Mouse (Mus musculus) stomach, postnatal 0 days (tissue): Measurements from ENCODE around the gene Pole4. TPM values are rescaled to one million over a fixed set of nuclear protein-coding genes. Genes with fewer than 3 reads are reported as not detected.
"Not testable (repeated sequence)": the region's sequence is repeated elsewhere in the genome, so short reads cannot be mapped to it uniquely, and the experiment has no call there.

ENCODE experiments used
- ATAC-seq: fragments of 200-750 bp; cut with Nextera tagmentation; 2 replicates; pipeline ENCODE4 v1.8.0; 2017; ENCODE audit not compliant: low FRiP score, low TSS enrichment
- DNase-seq: peaks from one replicate; pipeline ENCODE4 v3.0.0-alpha.2; 2016; ENCODE audit warnings: low spot score
- H3K27ac ChIP-seq: fragments of 300-500 bp; sonication (generic); replicated peaks from 2 replicates; pipeline ENCODE4 v1.5.1; 2014; ENCODE audit warnings: mild to moderate bottlenecking, control low read depth
- H3K27me3 ChIP-seq: fragments of 300-500 bp; sonication (generic); 2 replicates; pipeline ENCODE4 v1.6.1; 2014; ENCODE audit warnings: low read length; ENCODE audit not compliant: control insufficient read depth, insufficient read depth
- H3K36me3 ChIP-seq: fragments of 300-500 bp; sonication (generic); 2 replicates; pipeline ENCODE4 v1.6.1; 2014; ENCODE audit warnings: low read length, mixed read lengths; ENCODE audit not compliant: control insufficient read depth, insufficient read depth
- H3K4me1 ChIP-seq: fragments of 300-500 bp; sonication (generic); replicated peaks from 2 replicates; pipeline ENCODE4 v1.6.1; 2014; ENCODE audit warnings: antibody characterized with exemption; ENCODE audit not compliant: control insufficient read depth, insufficient read depth
- H3K4me2 ChIP-seq: fragments of 300-500 bp; sonication (generic); replicated peaks from 2 replicates; pipeline ENCODE4 v1.6.1; 2014; ENCODE audit warnings: low read depth, mild to moderate bottlenecking, control low read depth, moderate library complexity
- H3K4me3 ChIP-seq: fragments of 300-500 bp; sonication (generic); 2 replicates; pipeline ENCODE4 v1.5.1; 2014; ENCODE audit warnings: low read depth, low read length, control low read depth
- H3K9ac ChIP-seq: fragments of 300-500 bp; sonication (generic); 2 replicates; pipeline ENCODE4 v1.6.1; 2014; ENCODE audit warnings: mild to moderate bottlenecking, low read length, control low read depth, mixed read lengths
- H3K9me3 ChIP-seq: fragments of 300-500 bp; sonication (generic); 2 replicates; pipeline ENCODE4 v1.6.1; 2016; ENCODE audit warnings: low read length; ENCODE audit not compliant: control insufficient read depth
- CTCF ChIP-seq: IDR thresholded peaks from 2 replicates; pipeline ENCODE4 v1.5.1; 2016; ENCODE audit warnings: antibody characterized with exemption, low read depth, mild to moderate bottlenecking, moderate library complexity
- EP300 ChIP-seq: optimal IDR thresholded peaks from 2 replicates; pipeline ENCODE3; 2016; ENCODE audit warnings: antibody characterized with exemption
- WGBS: fragments of 180-500 bp; shearing (Covaris S2); extraction: QIAGEN DNeasy Blood & Tissue Kit; methylation state at CpG from one replicate; pipeline ENCODE4 v1.1.7; 2014; 5-methylcytosine and 5-hydroxymethylcytosine counted together
- polyA plus RNA-seq: library from polyadenylated mRNA; unstranded; fragments of >200 nt; fragmentation: Nextera tagmentation; extraction: Ambion mirVana; gene quantifications from 2 replicates; pipeline ENCODE4 v1.2.1, GENCODE M21; 2015

The Pole4 gene
- polyA plus RNA-seq, 1 experiment from 2014 or later: 84.5 TPM

- no peak overlapping the region for H3K9ac ChIP-seq
- no peaks in the 10 kb centered on the region for H3K27me3 ChIP-seq
- H3K4me3 ChIP-seq: no peak overlapping the region
- H3K27ac ChIP-seq: no peak overlapping the region
- WGBS: 73% methylated on average over 4 of the region's 4 CpGs
- no peaks in the 10 kb centered on the region for H3K36me3 ChIP-seq
- ATAC-seq: no peak
- no peak for DNase-seq
- no peaks in the 10 kb centered on the region for H3K4me1 ChIP-seq
- no peak overlapping the region for H3K4me2 ChIP-seq
- no peaks in the 10 kb centered on the region for H3K9me3 ChIP-seq
- TF ChIP-seq CTCF: no peak
- TF ChIP-seq EP300: no peak
Observed at GRCm38 (mm10) chr6:82640046-82640445, 65.1 kb downstream of the Pole4 start.

- H3K4me2 ChIP-seq, H3K27ac ChIP-seq, H3K9ac ChIP-seq, DNase-seq, H3K27me3 ChIP-seq, H3K9me3 ChIP-seq, H3K36me3 ChIP-seq, H3K4me1 ChIP-seq, H3K4me3 ChIP-seq, ATAC-seq: not testable (repeated sequence)
- WGBS: 95% methylated on average over 7 of the region's 8 CpGs
Observed at GRCm38 (mm10) chr6:82625331-82625730, 79.8 kb downstream of the Pole4 start.

GRCm38 (mm10) chr6:82613201-82613600 is 92.0 kb downstream of the Pole4 start:
- Histone ChIP-seq H3K4me3 (no peak overlapping the region), H3K4me2 (no peak overlapping the region), H3K36me3 (no peaks in the 10 kb centered on the region), H3K27ac (no peak overlapping the region), H3K9ac (no peak overlapping the region), H3K9me3 (no peaks in the 10 kb centered on the region), H3K27me3 (no peaks in the 10 kb centered on the region), H3K4me1 (no peaks in the 10 kb centered on the region)
- no peak for TF ChIP-seq CTCF
- DNase-seq (no peak), ATAC-seq (no peak)
- 50% methylated on average over 4 of the region's 4 CpGs for WGBS

GRCm38 (mm10) chr6:82611049-82611448 is 94.1 kb downstream of the Pole4 start:
- Histone ChIP-seq H3K27me3 (no peaks in the 10 kb centered on the region), H3K4me2 (no peak overlapping the region), H3K36me3 (no peaks in the 10 kb centered on the region), H3K4me3 (no peak overlapping the region), H3K9ac (no peak overlapping the region), H3K27ac (no peak overlapping the region), H3K9me3 (no peaks in the 10 kb centered on the region), H3K4me1 (no peaks in the 10 kb centered on the region)
- ATAC-seq (peak; percentile 15; the same call in 1 of the 2 replicates), DNase-seq (no peak)
- WGBS: 78% methylated on average over 9 of the region's 9 CpGs
- TF ChIP-seq CTCF (no peak), EP300 (no peak)

- H3K4me3 ChIP-seq: no peak overlapping the region
- 77% methylated on average over 7 of the region's 7 CpGs for WGBS
- H3K9ac ChIP-seq: no peak overlapping the region
- H3K27me3 ChIP-seq: no peaks in the 10 kb centered on the region
- H3K4me2 ChIP-seq: no peak overlapping the region
- TF ChIP-seq CTCF (no peak), EP300 (no peak)
- no peak for DNase-seq
- no peaks in the 10 kb centered on the region for H3K36me3 ChIP-seq
- H3K27ac ChIP-seq: no peak overlapping the region
- ATAC-seq: no peak
- H3K9me3 ChIP-seq: no peaks in the 10 kb centered on the region
- H3K4me1 ChIP-seq: no peaks in the 10 kb centered on the region
Observed at GRCm38 (mm10) chr6:82609339-82609926, 95.7 kb downstream of the Pole4 start.

- H3K27ac ChIP-seq: no peak overlapping the region
- no peak overlapping the region for H3K4me3 ChIP-seq
- TF ChIP-seq EP300 (no peak), CTCF (no peak)
- DNase-seq (no peak), ATAC-seq (no peak)
- H3K4me1 ChIP-seq: no peaks in the 10 kb centered on the region
- no peaks in the 10 kb centered on the region for H3K9me3 ChIP-seq
- H3K9ac ChIP-seq: no peak overlapping the region
- WGBS: 98% methylated on average over 4 of the region's 4 CpGs
- H3K36me3 ChIP-seq: no peaks in the 10 kb centered on the region
- H3K4me2 ChIP-seq: no peak overlapping the region
- H3K27me3 ChIP-seq: no peaks in the 10 kb centered on the region
Observed at GRCm38 (mm10) chr6:82608756-82609155, 96.4 kb downstream of the Pole4 start.
